ENCODE assay signal across 21 mouse cellular contexts in the genomic region with DNA sequence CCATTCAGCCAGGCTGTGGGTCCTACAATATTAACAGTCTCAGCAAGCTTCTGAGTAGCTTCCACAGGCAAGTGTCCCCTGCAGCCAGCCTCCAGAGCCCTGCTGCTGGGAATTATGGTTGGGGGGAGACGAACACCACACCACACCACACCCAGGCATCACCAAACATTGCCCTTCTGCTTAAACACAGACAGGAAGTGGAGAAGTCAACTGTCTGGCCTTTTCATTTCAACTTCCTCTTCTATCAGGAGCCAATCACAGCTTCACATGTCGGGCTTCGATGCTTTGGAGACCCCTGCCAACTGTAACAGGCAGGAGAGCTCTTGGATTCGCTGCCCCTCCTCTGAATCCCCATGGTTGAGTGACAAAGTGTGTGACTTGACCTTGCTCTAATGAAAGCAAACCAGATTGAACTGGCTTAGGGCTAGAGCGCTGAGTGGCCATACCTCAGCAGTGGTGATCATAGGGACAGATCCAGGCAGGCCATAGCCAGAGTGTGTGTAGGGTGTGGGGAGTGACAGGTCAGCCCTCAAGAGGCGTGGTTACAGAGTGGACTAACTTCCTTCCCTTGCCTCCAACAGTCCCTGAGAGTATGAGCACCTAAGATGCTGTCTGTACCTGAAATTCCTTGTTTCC. TPM values are rescaled to one million over a fixed set of nuclear protein-coding genes. Genes with fewer than 3 reads are reported as not detected.
DNase-seq lines count a peak whose midpoint lies in the region; ATAC-seq and TF ChIP-seq lines count a peak whose summit lies in the region.
"Had no signal": no experiment of that assay in that cellular context is flagged by ENCODE, and none has a peak within 500 bp of the region (broad histone marks: within the 10 kb centered on the region; RNA-seq: fewer than 3 reads in every experiment).

No protein-coding gene starts in this region.

- no peaks in the 10 kb centered on the region for H3K79me2 ChIP-seq in MEL (ENCODE audit: control insufficient read depth, insufficient read depth, low read length, poor library complexity)

- H3K36me3 ChIP-seq in kidney, embryonic 16.5 days (ENCODE audit: insufficient read depth, low read length): no peaks in the 10 kb centered on the region
- no peaks in the 10 kb centered on the region for H3K36me3 ChIP-seq in MEL (ENCODE audit: control insufficient read depth in 1 of 2, insufficient read depth in 2 of 2, low read length in 2 of 2)
- H3K36me3 ChIP-seq in forebrain, embryonic 11.5 days (ENCODE audit: control insufficient read depth, insufficient read depth, low read length): no peaks in the 10 kb centered on the region
- H3K36me3 ChIP-seq: heart, embryonic 13.5 days; hindbrain, embryonic 13.5 days; neural tube, embryonic 13.5 days had no signal

- no peak for TF ChIP-seq RAD21 in MEL (IDR thresholded peaks at IDR 0.05; ENCODE audit: low read depth, low read length)

- peaks cover 3% of the 10 kb centered on the region; the same call in 1 of the 2 replicates for H3K4me1 ChIP-seq in kidney, embryonic 16.5 days (ENCODE audit: insufficient read depth, low read length)
- H3K4me1 ChIP-seq in MEL (ENCODE audit: control insufficient read depth in 1 of 2, insufficient read depth in 2 of 2, low read length in 2 of 2): peaks cover 0 to 6% of the 10 kb centered on the region in 2 experiments; a peak in 2 of 4 replicates
- H3K4me1 ChIP-seq in forebrain, embryonic 11.5 days (replicated peaks; ENCODE audit: control insufficient read depth, insufficient read depth, low read length): no peaks in the 10 kb centered on the region
- H3K4me1 ChIP-seq: hindbrain, embryonic 13.5 days; neural tube, embryonic 13.5 days had no signal

- no peak for TF ChIP-seq EP300 in MEL (IDR thresholded peaks at IDR 0.05; ENCODE audit: low read depth in 1 of 2, low read length in 2 of 2)

- TF ChIP-seq CTCF in MEL (IDR thresholded peaks at IDR 0.05 in 2 of 3, conservative IDR thresholded peaks at IDR 0.05 in 1 of 3; ENCODE audit: control insufficient read depth in 1 of 3, insufficient read depth in 1 of 3, low read depth in 2 of 3, low read length in 3 of 3, poor library complexity in 1 of 3, severe bottlenecking in 1 of 3): no peak

- H3K27ac ChIP-seq in kidney, embryonic 16.5 days (ENCODE audit: low read length): no peak overlapping the region
- H3K27ac ChIP-seq in MEL (ENCODE audit: control insufficient read depth, low read depth, low read length): no peak overlapping the region
- H3K27ac ChIP-seq in forebrain, embryonic 11.5 days (ENCODE audit: low read depth, low read length): no peak overlapping the region
- H3K27ac ChIP-seq: heart, adult 2 months; heart, embryonic 13.5 days; hindbrain, embryonic 13.5 days; neural tube, embryonic 13.5 days had no signal

- 65% methylated on average over 6 of the region's 6 CpGs for WGBS in kidney, embryonic 16.5 days
- 77% methylated on average over 6 of the region's 6 CpGs for WGBS in forebrain, embryonic 11.5 days

- no peak overlapping the region for H3K4me2 ChIP-seq in kidney, embryonic 16.5 days (replicated peaks; ENCODE audit: low read depth, low read length)
- H3K4me2 ChIP-seq in forebrain, embryonic 11.5 days (ENCODE audit: low read depth, low read length, severe bottlenecking): no peak overlapping the region
- H3K4me2 ChIP-seq: heart, embryonic 13.5 days; hindbrain, embryonic 13.5 days; neural tube, embryonic 13.5 days had no signal

- no peak for DNase-seq in kidney, adult 8-10 months
- DNase-seq in 416B (ENCODE audit: low read depth) (peak; percentile 43), MEL (ENCODE audit: low read depth, low spot score) (peak; percentile 24)
- no peak for DNase-seq in forebrain, embryonic 11.5 days (ENCODE audit: low spot score)
- no peak for DNase-seq in cerebellum, postnatal 25 days
- DNase-seq: adrenal gland, adult 2 months; cerebellum, adult 11-12 months; cerebellum, postnatal 36 days; gastrocnemius, postnatal 10 days; heart, adult 2 months; heart, postnatal 14 days; kidney, adult 18-20 months; lung, adult 2 months; midbrain, embryonic 14.5 days had no signal

- H3K27me3 ChIP-seq in kidney, embryonic 16.5 days (ENCODE audit: insufficient read depth, low read length): no peaks in the 10 kb centered on the region
- H3K27me3 ChIP-seq in MEL (ENCODE audit: control insufficient read depth in 1 of 2, insufficient read depth in 2 of 2, low read length in 2 of 2): peaks cover 0 to 3% of the 10 kb centered on the region in 2 experiments; a peak in 2 of 4 replicates
- no peaks in the 10 kb centered on the region for H3K27me3 ChIP-seq in forebrain, embryonic 11.5 days (ENCODE audit: control insufficient read depth, insufficient read depth, low read length)

- peak; percentile 83 for ATAC-seq in kidney, embryonic 16.5 days (ENCODE audit: low FRiP score, low TSS enrichment)
- peak; percentile 64 for ATAC-seq in megakaryocyte progenitor cell, adult 5-6 weeks (replicated peaks; ENCODE audit: poor library complexity)
- no peak for ATAC-seq in forebrain, embryonic 11.5 days (replicated peaks; ENCODE audit: low FRiP score)
- ATAC-seq: forebrain, embryonic 16.5 days had no signal

- no peak overlapping the region for H3K9ac ChIP-seq in kidney, embryonic 16.5 days (replicated peaks; ENCODE audit: low read length)
- no peak overlapping the region for H3K9ac ChIP-seq in MEL (ENCODE audit: control insufficient read depth, low read depth, low read length, poor library complexity, severe bottlenecking)
- H3K9ac ChIP-seq in forebrain, embryonic 11.5 days (ENCODE audit: low read length): no peak overlapping the region
- H3K9ac ChIP-seq: heart, embryonic 13.5 days; hindbrain, embryonic 13.5 days; neural tube, embryonic 13.5 days had no signal

- no peak overlapping the region for H3K4me3 ChIP-seq in kidney, embryonic 16.5 days (ENCODE audit: low read length)
- H3K4me3 ChIP-seq in MEL (ENCODE audit: control insufficient read depth in 1 of 2, insufficient read depth in 1 of 2, low read depth in 2 of 2, low read length in 2 of 2): no peak overlapping the region
- H3K4me3 ChIP-seq in forebrain, embryonic 11.5 days (ENCODE audit: low read depth, low read length): no peak overlapping the region
- H3K4me3 ChIP-seq: heart, adult 2 months; heart, embryonic 13.5 days; hindbrain, embryonic 13.5 days; myocyte; neural tube, embryonic 13.5 days had no signal

- no peak for TF ChIP-seq POLR2A in MEL (IDR thresholded peaks at IDR 0.05; ENCODE audit: control insufficient read depth in 1 of 2, insufficient read depth in 1 of 2, low read depth in 1 of 2, low read length in 2 of 2, poor library complexity in 1 of 2)

- H3K9me3 ChIP-seq in kidney, embryonic 16.5 days (ENCODE audit: low read length): no peaks in the 10 kb centered on the region
- no peaks in the 10 kb centered on the region for H3K9me3 ChIP-seq in MEL (replicated peaks; ENCODE audit: insufficient read depth, low read length)
- H3K9me3 ChIP-seq in forebrain, embryonic 11.5 days (ENCODE audit: control insufficient read depth, low read length): no peaks in the 10 kb centered on the region
- H3K9me3 ChIP-seq: heart, embryonic 13.5 days; hindbrain, embryonic 13.5 days; neural tube, embryonic 13.5 days had no signal

TF ChIP-seq in MEL, 35 proteins besides CTCF, POLR2A, EP300 and RAD21:
- TF ChIP-seq HCFC1 (IDR thresholded peaks at IDR 0.05; ENCODE audit: low read depth, low read length) (no peak), ZNF384 (IDR thresholded peaks at IDR 0.05; ENCODE audit: low read depth, low read length) (no peak), KAT2A (conservative IDR thresholded peaks at IDR 0.05; ENCODE audit: low read depth, low read length) (no peak), GATA1 (IDR thresholded peaks at IDR 0.05; ENCODE audit: low read depth, low read length) (no peak), GABPA (IDR thresholded peaks at IDR 0.05; ENCODE audit: low read depth, low read length) (no peak), ZMIZ1 (IDR thresholded peaks at IDR 0.05; ENCODE audit: low read depth, low read length) (no peak), TBP (IDR thresholded peaks at IDR 0.05; ENCODE audit: low read depth, low read length) (no peak), MYB (IDR thresholded peaks at IDR 0.05; ENCODE audit: low read depth, low read length) (no peak), BHLHE40 (IDR thresholded peaks at IDR 0.05; ENCODE audit: borderline replicate concordance, low read depth, low read length) (no peak), SIN3A (IDR thresholded peaks at IDR 0.05; ENCODE audit: low read length) (no peak), MYC (IDR thresholded peaks at IDR 0.05; ENCODE audit: low read depth, low read length) (no peak), MEF2A (IDR thresholded peaks at IDR 0.05; ENCODE audit: extremely low read depth, insufficient replicate concordance, low read depth, low read length, poor library complexity, severe bottlenecking) (no peak), ETS1 (IDR thresholded peaks at IDR 0.05; ENCODE audit: low read depth, low read length) (no peak), MXI1 (IDR thresholded peaks at IDR 0.05; ENCODE audit: low read depth, low read length) (no peak), NELFE (IDR thresholded peaks at IDR 0.05; ENCODE audit: low read depth, low read length) (no peak), SMC3 (IDR thresholded peaks at IDR 0.05; ENCODE audit: low read depth, low read length) (no peak), CHD2 (IDR thresholded peaks at IDR 0.05; ENCODE audit: low read length) (no peak), ZKSCAN1 (IDR thresholded peaks at IDR 0.05; ENCODE audit: low read depth, low read length) (no peak)

RNA-seq across cellular contexts. Expression of gene Cbr3, which starts 8.3 kb away (rescaled TPM):
- polyA plus RNA-seq in kidney, embryonic 16.5 days (2015; fragmentation: Nextera tagmentation; extraction: Ambion mirVana): 7.6 and 8.6 TPM in 2 replicates
- not detected in 2 replicates for total RNA-seq in MEL (2012; rRNA removed)
- polyA plus RNA-seq in MEL (2012; ENCODE audit: insufficient read depth in 1 of 2, insufficient read length in 2 of 2, low read depth in 1 of 2, low replicate concordance in 2 of 2, missing spikeins in 1 of 2): not detected
- 0.37 TPM in 1 of 2 replicates, not detected in the other for total RNA-seq in megakaryocyte progenitor cell, adult 5-6 weeks (2015)
- total RNA-seq in megakaryocyte progenitor cell, adult 5-6 weeks (2017): 0.08 TPM in 1 of 2 replicates, not detected in the other
- 0.59 TPM in 1 of 2 replicates, not detected in the other for polyA plus RNA-seq in forebrain, embryonic 11.5 days (2014; fragmentation: Nextera tagmentation; extraction: Ambion mirVana)

RNA-seq across cellular contexts. Expression of gene Dop1b, which starts 20.4 kb away (rescaled TPM):
- polyA plus RNA-seq in kidney, embryonic 16.5 days (2015; fragmentation: Nextera tagmentation; extraction: Ambion mirVana): 30.1 and 35.0 TPM in 2 replicates
- 5.8 TPM in 2 replicates for total RNA-seq in MEL (2012; rRNA removed)
- 10 to 100 TPM in 1 of 2 experiments, not detected in 1; 11.3 TPM for polyA plus RNA-seq in MEL (2012; ENCODE audit: insufficient read depth in 1 of 2, insufficient read length in 2 of 2, low read depth in 1 of 2, low replicate concordance in 2 of 2, missing spikeins in 1 of 2)
- 8.6 and 9.7 TPM in 2 replicates for total RNA-seq in megakaryocyte progenitor cell, adult 5-6 weeks (2015)
- 4.7 and 5.8 TPM in 2 replicates for total RNA-seq in megakaryocyte progenitor cell, adult 5-6 weeks (2017)
- 11.5 and 15.5 TPM in 2 replicates for polyA plus RNA-seq in forebrain, embryonic 11.5 days (2014; fragmentation: Nextera tagmentation; extraction: Ambion mirVana)

Comparison
In these comparisons a context has a peak if more than half of its experiments do, and no peak if none do; other contexts are left out.
1. DNase-seq: peak in 416B (single experiment) and MEL (single experiment); none in kidney, adult 8-10 months (0 of 2), forebrain, embryonic 11.5 days (single experiment) and cerebellum, postnatal 25 days (0 of 2).